Mouse (Mus musculus) forelimb bud, embryonic 11.5 days (tissue): ENCODE results near the gene Gse1.

ENCODE experiments used
- DNase-seq: peaks from one replicate; pipeline ENCODE4 v3.0.0-alpha.2; 2012; ENCODE audit warnings: low read depth, low spot score

Gene Gse1

DNA sequence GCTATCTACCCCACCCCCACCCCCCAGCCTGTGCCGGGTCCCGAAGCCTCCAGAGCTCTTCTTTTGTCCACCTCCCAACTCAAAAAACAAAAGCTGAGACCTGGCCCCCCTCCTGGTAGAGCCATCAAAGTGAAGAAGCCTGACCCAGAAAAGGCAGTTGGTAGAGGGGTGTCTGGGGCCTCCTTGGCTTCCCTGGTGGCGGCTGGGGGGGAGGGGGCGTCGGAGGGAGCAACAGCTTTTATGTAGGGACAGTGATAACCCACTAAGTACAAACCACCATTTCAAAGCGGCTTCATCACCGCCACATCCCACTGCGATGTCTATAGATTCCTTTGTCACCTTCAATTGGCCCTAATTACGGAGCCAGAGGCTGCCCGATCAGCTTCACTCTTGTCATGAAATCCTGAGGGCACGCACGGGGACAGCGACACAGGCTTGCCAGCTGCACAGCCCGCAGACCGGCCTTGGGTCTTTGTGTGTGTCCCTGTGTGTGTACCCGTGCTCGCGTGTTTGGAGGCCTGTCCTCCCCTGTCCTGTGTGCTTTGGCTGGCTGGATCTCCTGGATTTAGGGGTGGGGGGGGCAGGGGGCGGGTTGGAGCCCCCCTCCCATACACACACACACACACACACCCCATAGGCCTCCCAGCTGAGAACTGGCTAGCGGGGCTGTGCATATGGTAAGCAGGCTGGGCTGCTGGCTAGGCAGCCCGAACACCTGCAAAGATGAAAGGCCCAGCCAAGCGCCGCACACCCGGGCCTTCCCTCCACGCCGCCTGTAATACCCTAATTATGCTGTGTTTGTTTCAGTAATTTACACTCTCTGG is 285.6 kb downstream of the Gse1 start:
- peak; percentile 62 for DNase-seq

DNA sequence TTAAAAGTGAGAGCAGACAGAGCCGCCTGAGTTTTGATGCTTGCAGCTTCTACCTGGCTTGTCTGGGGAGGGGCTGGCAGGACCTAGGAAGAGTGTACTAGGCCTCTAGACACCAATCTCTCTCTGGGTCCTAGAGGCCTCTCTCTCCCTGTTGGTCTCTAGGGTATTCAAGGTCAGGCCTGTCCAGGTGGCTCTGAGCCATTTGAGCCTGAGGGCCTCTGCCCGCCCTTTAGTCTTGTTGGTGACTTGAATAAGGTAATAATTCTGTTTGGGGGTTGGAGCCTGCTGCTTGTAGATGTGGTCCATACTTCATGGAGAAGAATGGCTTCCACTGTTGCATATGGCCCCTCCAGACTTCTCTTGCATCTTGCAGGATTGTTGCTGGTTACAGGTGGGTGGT is 287.0 kb downstream of the Gse1 start:
- no peak for DNase-seq

- no peak for DNase-seq
These were observed 287.4 kb downstream of the Gse1 start for GRCm38 (mm10) chr8:120515650-120516049.

DNA sequence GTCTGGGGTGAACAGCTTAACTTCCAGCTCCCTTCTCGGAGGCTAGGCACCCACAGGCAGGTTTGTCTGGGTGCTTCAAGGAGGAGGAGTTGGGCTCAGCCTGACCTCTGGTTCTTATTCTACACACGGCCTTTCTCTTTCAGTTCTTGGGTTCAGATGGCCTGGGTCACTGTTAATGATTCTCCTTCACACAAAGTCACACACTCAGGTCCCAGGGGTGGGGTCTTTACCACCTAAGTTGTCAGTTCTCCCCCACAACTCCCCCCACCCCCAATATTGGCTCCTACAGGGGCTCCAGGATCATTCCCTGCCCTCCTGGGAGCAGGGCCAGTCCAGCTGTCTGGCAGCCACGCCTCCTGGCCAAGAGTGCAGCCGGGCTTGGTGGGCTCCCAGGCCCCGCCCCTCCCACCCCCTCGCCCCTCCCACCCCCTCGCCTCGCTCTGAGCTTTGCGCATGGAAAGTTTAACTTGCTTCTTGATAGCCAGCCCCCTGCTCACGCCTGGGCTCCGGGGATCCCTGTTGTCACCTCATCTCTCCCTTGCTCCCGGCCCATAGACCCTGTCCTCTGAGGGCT is 288.0 kb downstream of the Gse1 start:
- no peak for DNase-seq

- DNase-seq = no peak
These were observed 289.6 kb downstream of the Gse1 start for GRCm38 (mm10) chr8:120517666-120518410.

- no peak for DNase-seq
These were observed 290.7 kb downstream of the Gse1 start for GRCm38 (mm10) chr8:120518736-120519534.

- DNase-seq = no peak
These were observed 292.0 kb downstream of the Gse1 start for GRCm38 (mm10) chr8:120520287-120520686.

DNA sequence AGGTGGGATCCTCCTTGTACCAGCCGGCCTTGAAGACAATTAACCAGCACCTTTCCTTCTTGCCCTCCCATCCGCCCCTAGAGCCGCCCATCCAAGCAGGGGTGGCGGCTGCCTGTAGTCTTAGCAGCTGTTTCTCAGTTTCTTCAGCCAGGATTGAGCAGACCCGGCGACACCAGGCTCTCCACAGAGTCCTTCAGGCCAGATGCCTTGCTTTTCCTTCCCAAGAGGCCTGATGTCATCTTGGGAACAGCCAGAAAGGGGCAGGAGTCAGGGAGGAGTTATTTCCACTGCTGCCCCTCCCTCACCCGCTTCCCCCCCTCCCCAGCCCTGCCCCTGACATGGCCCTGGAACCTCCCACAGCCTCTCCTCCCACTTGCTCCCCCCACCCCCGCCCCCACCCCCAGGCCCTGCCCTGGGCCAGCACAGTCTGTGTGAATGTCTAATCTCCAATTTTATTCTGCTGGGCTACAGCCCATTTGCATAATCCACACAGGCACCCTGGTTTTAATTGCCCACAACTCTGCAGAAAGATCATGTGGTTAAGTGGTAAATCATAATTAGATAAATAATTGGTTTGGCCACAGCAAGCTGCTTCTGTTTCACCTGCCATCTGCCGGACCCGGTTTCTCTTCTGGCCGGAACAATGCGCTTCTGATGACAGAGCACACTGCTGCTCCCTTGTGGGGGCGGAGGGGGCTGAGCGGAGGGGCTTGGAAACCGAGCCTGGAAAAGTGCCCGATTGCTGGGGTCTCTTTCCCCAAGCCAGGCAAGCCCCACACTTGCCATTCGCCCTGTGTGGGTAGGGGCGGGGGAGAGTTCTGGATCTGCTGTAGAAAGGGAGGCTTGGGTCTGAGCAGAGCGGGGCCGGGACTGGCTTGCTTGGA is 292.7 kb downstream of the Gse1 start:
- no peak for DNase-seq

DNA sequence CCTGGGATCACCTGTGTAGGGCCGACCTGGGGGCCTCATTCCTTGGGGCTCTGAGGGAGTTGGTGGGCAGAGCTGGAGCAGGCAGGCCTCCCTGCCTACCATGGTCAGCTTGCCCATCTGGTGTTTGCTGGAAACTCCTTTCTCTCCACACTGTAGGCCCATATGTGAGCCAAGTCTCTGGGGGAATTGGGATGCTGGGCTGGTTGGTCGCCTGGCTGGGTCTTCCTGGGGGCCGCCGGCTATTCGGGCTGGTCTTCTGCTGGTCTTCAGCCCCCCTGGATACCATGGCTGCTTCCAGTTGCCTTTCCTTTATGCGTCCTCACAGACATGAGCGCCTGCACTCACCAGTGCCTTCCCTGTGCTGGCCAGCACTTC is 293.3 kb downstream of the Gse1 start:
- no peak for DNase-seq

- DNase-seq = no peak
These were observed 295.4 kb downstream of the Gse1 start for GRCm38 (mm10) chr8:120523641-120524040.

GRCm38 (mm10) chr8:120525135-120525534 is 296.9 kb downstream of the Gse1 start:
- no peak for DNase-seq

DNA sequence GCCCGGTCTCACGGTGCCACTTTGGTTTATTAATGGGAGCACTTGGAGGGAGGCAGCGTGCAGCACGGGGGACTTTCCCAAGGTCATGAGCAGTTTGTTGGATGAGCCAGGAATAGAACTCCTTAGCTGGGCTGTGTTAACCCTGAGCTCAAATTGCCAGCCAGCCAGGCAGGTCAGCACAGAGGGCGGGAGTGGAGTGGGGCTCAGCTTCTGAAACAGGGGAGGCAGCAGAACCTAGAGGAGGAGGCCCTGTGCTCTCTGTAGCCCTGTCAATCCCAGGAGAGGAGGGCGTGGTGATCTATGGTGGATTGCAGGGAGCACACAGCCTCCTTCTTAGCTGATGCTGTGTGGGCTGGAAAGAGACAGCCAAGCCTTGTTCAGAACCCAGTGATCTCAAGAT is 297.6 kb downstream of the Gse1 start:
- no peak for DNase-seq

GRCm38 (mm10) chr8:120526577-120526976 is 298.3 kb downstream of the Gse1 start:
- DNase-seq = no peak

- DNase-seq = no peak
These were observed 300.1 kb downstream of the Gse1 start for GRCm38 (mm10) chr8:120528332-120528731.

- DNase-seq = no peak
These were observed 301.0 kb downstream of the Gse1 start for GRCm38 (mm10) chr8:120529226-120529625.

GRCm38 (mm10) chr8:120530954-120531656 is 302.8 kb downstream of the Gse1 start:
- no peak for DNase-seq

DNA sequence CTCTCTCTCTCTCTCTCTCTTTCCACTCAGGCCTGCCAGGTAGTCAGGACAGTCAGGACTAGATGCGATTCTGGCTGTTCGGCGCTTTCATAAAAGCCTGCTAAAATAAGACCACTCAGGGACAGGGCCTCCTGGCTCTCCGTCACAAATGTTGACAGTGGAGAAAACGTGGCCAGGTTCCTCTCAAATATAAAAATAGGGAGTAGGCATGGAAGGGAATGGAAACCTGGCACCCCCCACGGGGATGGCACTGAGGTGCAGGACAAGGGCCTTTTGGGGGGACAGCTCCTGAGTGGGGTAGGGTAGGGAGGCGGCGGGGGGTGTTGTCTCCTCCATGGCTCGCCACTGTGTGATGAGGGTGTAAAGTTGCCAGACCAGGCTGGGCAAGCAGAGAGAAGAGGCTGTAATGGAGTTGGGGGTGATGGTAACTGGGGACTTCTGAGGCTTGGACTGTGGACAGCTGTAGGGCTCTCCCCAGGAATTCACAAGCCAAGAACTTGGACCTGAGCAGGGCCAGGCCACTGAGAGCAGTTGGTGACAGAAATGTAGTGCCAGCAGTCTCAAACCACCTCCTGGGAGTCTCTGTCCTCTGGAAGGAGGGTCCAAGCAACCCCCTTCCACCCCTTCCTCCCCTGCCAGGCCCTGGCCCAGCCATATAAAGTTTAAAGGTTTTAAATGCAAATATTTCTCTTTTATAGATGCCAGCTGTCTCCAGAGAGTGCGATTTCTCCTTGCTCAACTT is 303.7 kb downstream of the Gse1 start:
- DNase-seq = no peak

DNA sequence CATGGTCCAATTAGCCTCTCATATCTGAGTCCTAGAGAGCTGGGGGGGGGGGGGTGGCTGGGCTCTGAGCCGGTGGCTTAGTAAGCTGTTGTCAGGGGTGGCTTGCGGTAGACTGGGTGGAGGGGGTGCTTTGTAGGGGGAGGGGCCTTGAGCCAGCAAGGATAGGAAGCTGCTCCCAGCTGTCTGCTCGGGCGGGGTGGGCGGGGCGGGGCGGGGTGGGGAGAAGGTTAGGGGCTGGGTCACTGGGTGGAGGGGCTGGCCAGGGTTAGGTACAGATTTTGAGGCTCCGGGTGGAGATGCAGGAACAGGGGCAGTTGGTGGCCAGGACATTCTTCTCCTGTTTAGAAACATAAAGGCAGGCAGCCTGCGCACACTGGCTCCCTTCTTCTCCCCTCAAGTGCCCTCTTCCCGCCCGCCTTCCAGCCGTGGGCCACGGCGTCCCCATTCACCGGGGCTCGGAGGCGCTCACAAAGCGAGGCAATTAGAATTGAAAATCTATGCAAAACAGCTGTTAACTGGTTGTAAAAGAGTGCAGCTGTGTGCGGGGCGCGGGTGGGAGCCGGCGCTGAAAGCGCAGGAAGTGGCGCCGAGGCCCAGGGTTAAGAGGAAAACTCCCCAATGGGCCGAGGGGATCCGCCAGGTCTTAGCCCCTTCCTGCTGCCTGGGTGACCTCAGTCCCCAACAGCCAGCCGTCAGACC is 304.4 kb downstream of the Gse1 start:
- DNase-seq = no peak

DNA sequence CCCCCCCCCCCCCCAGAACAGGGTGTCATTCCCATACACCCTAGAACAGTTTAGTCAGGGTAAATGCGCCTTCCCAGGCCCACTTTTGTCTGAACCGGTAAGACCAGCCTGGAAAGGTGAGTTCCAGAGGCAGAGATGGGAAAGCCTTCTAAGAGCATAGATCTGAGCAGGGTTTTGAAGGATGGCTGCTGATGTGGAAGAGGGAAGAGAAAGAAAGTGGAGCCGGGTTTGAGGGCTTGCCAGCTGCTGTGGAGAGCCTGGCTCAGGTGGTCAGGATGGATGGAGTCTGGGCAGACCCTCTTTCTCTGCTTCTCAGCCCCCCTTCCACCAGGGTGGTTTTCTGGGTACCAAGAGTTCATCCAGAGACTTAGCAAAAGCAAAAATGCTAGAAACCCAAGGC is 305.1 kb downstream of the Gse1 start:
- no peak for DNase-seq
